Mouse (Mus musculus) forebrain, embryonic 16.5 days (tissue): Measurements from ENCODE around the gene Rcc1. TPM values are rescaled to one million over a fixed set of nuclear protein-coding genes. Genes with fewer than 3 reads are reported as not detected.
"Not testable (repeated sequence)": the region's sequence is repeated elsewhere in the genome, so short reads cannot be mapped to it uniquely, and the experiment has no call there.

ENCODE experiments used
- ATAC-seq: fragments of 200-750 bp; cut with Nextera tagmentation; 2 replicates; pipeline ENCODE4 v1.8.0; 2017; ENCODE audit warnings: mild to moderate bottlenecking, moderate library complexity
- H3K27ac ChIP-seq: fragments of 300-500 bp; sonication (generic); 2 replicates; pipeline ENCODE4 v1.5.1; 2014; ENCODE audit warnings: low read length, control low read depth
- H3K27me3 ChIP-seq: fragments of 300-500 bp; sonication (generic); replicated peaks from 2 replicates; pipeline ENCODE4 v1.6.1; 2014; ENCODE audit warnings: low read length; ENCODE audit not compliant: control insufficient read depth, insufficient read depth
- H3K36me3 ChIP-seq: fragments of 300-500 bp; sonication (generic); 2 replicates; pipeline ENCODE4 v1.6.1; 2014; ENCODE audit not compliant: control insufficient read depth, insufficient read depth
- H3K4me1 ChIP-seq: fragments of 300-500 bp; sonication (generic); replicated peaks from 2 replicates; pipeline ENCODE4 v1.6.1; 2014; ENCODE audit warnings: low read length; ENCODE audit not compliant: control insufficient read depth, insufficient read depth
- H3K4me2 ChIP-seq: fragments of 300-500 bp; sonication (generic); 2 replicates; pipeline ENCODE4 v1.6.1; 2014; ENCODE audit warnings: mild to moderate bottlenecking, low read length, control low read depth
- H3K4me3 ChIP-seq: fragments of 300-500 bp; sonication (generic); replicated peaks from 2 replicates; pipeline ENCODE4 v1.5.1; 2014; ENCODE audit warnings: mild to moderate bottlenecking, low read length, control low read depth
- H3K9ac ChIP-seq: fragments of 300-500 bp; sonication (generic); replicated peaks from 2 replicates; pipeline ENCODE4 v1.6.1; 2014; ENCODE audit warnings: low read depth, low read length, control low read depth
- H3K9me3 ChIP-seq: fragments of 300-500 bp; sonication (generic); 2 replicates; pipeline ENCODE4 v1.6.1; 2016; ENCODE audit warnings: low read length; ENCODE audit not compliant: control insufficient read depth
- WGBS: fragments of 180-500 bp; shearing (Covaris S2); extraction: QIAGEN DNeasy Blood & Tissue Kit; methylation state at CpG from one replicate; pipeline ENCODE4 v1.1.7; 2014; 5-methylcytosine and 5-hydroxymethylcytosine counted together
- polyA plus RNA-seq: library from polyadenylated mRNA; unstranded; fragments of >200 nt; fragmentation: Nextera tagmentation; extraction: Ambion mirVana; gene quantifications from 2 replicates; pipeline ENCODE4 v1.2.1, GENCODE M21; 2015

Rcc1 gene
- polyA plus RNA-seq, 1 experiment from 2014 or later = 51.3 TPM

GRCm38 (mm10) chr4:132309849-132310472 is 43.4 kb downstream of the Rcc1 start:
- H3K36me3 ChIP-seq = peaks cover 21% of the 10 kb centered on the region
- peak overlapping the region; percentile 82 for H3K9ac ChIP-seq
- peak overlapping the region; percentile 69 for H3K4me3 ChIP-seq
- no peaks in the 10 kb centered on the region for H3K9me3 ChIP-seq
- H3K4me1 ChIP-seq = peaks cover 11% of the 10 kb centered on the region
- 27% methylated on average over 10 of the region's 10 CpGs for WGBS
- H3K27ac ChIP-seq = peak overlapping the region; percentile 91
- no peak for ATAC-seq
- peak overlapping the region; percentile 83 for H3K4me2 ChIP-seq
- no peaks in the 10 kb centered on the region for H3K27me3 ChIP-seq

GRCm38 (mm10) chr4:132309140-132309848 is 44.1 kb downstream of the Rcc1 start:
- Histone ChIP-seq H3K4me1 (peaks cover 11% of the 10 kb centered on the region), H3K9me3 (no peaks in the 10 kb centered on the region), H3K9ac (peak overlapping the region; percentile 82), H3K27ac (peak overlapping the region; percentile 91), H3K4me3 (peak overlapping the region; percentile 69), H3K27me3 (no peaks in the 10 kb centered on the region), H3K36me3 (peaks cover 21% of the 10 kb centered on the region), H3K4me2 (peak overlapping the region; percentile 83)
- 0 out of 2 replicates have a peak, but pooled peaks have one; percentile 11 for ATAC-seq
- 1% methylated on average over 15 of the region's 15 CpGs for WGBS

GRCm38 (mm10) chr4:132308437-132309139 is 44.8 kb downstream of the Rcc1 start:
- H3K4me1 ChIP-seq = peaks cover 11% of the 10 kb centered on the region
- WGBS = under 1% methylated on average over 41 of the region's 41 CpGs
- peak; percentile 95 for ATAC-seq
- H3K36me3 ChIP-seq = peaks cover 15% of the 10 kb centered on the region
- H3K27ac ChIP-seq = peak overlapping the region; percentile 91
- no peaks in the 10 kb centered on the region for H3K9me3 ChIP-seq
- peak overlapping the region; percentile 83 for H3K4me2 ChIP-seq
- peak overlapping the region; percentile 82 for H3K9ac ChIP-seq
- H3K27me3 ChIP-seq = no peaks in the 10 kb centered on the region
- H3K4me3 ChIP-seq = peak overlapping the region; percentile 69

GRCm38 (mm10) chr4:132306004-132306403 is 47.4 kb downstream of the Rcc1 start:
- no peak for ATAC-seq
- H3K36me3 ChIP-seq = peaks cover 8% of the 10 kb centered on the region
- H3K9me3 ChIP-seq = no peaks in the 10 kb centered on the region
- H3K27me3 ChIP-seq = no peaks in the 10 kb centered on the region
- no peak overlapping the region for H3K27ac ChIP-seq
- 70% methylated on average over 6 of the region's 6 CpGs for WGBS
- H3K4me1 ChIP-seq = peaks cover 11% of the 10 kb centered on the region
- no peak overlapping the region for H3K4me2 ChIP-seq
- no peak overlapping the region for H3K9ac ChIP-seq
- no peak overlapping the region for H3K4me3 ChIP-seq

- H3K27ac ChIP-seq = no peak overlapping the region
- H3K9ac ChIP-seq = no peak overlapping the region
- ATAC-seq = no peak
- H3K4me3 ChIP-seq = no peak overlapping the region
- WGBS = 91% methylated on average over 8 of the region's 8 CpGs
- peaks cover 2% of the 10 kb centered on the region; the same call in 1 of the 2 replicates for H3K36me3 ChIP-seq
- H3K27me3 ChIP-seq = no peaks in the 10 kb centered on the region
- peaks cover 8% of the 10 kb centered on the region for H3K4me1 ChIP-seq
- no peaks in the 10 kb centered on the region for H3K9me3 ChIP-seq
- H3K4me2 ChIP-seq = no peak overlapping the region
Measured at GRCm38 (mm10) chr4:132305276-132305675, 48.1 kb downstream of the Rcc1 start.

GRCm38 (mm10) chr4:132303484-132303883 is 49.9 kb downstream of the Rcc1 start:
- ATAC-seq, H3K4me1 ChIP-seq, H3K9me3 ChIP-seq, H3K36me3 ChIP-seq, H3K27me3 ChIP-seq, H3K27ac ChIP-seq: not testable (repeated sequence)
- peak overlapping the region; percentile 52; the same call in 1 of the 2 replicates for H3K9ac ChIP-seq
- WGBS = 47% methylated on average over 6 of the region's 6 CpGs
- H3K4me3 ChIP-seq = peak overlapping the region; percentile 44
- H3K4me2 ChIP-seq = peak overlapping the region; percentile 56

GRCm38 (mm10) chr4:132302939-132303479 is 50.4 kb downstream of the Rcc1 start, which contains the start of gene Rab42:
Rab42 (minus strand) TSS chr4:132303385.
- Histone ChIP-seq H3K4me3 (peak within 1 kb of the TSS; percentile 44), H3K27ac (no peak within 1 kb of the TSS), H3K9me3 (no peaks in the 10 kb centered on the region), H3K27me3 (no peaks in the 10 kb centered on the region), H3K9ac (peak within 1 kb of the TSS; percentile 52), H3K4me2 (peak within 1 kb of the TSS; percentile 56), H3K4me1 (no peaks in the 10 kb centered on the region), H3K36me3 (no peaks in the 10 kb centered on the region)
- WGBS = 2% methylated on average over 31 of the region's 31 CpGs
- ATAC-seq = peak; percentile 63

- Histone ChIP-seq H3K4me3 (peak overlapping the region; percentile 44), H3K4me2 (peak overlapping the region; percentile 56), H3K4me1 (no peaks in the 10 kb centered on the region), H3K9me3 (no peaks in the 10 kb centered on the region), H3K27me3 (no peaks in the 10 kb centered on the region), H3K36me3 (no peaks in the 10 kb centered on the region), H3K9ac (no peak overlapping the region; the same call in 1 of the 2 replicates), H3K27ac (no peak overlapping the region)
- 69% methylated on average over 16 of the region's 16 CpGs for WGBS
- ATAC-seq = no peak
Measured at GRCm38 (mm10) chr4:132301965-132302938, 51.2 kb downstream of the Rcc1 start.
